Mouse (Mus musculus) olfactory bulb, adult 2 months (tissue): ENCODE measurements around the gene Tnnt3. TPM values are rescaled to one million over a fixed set of nuclear protein-coding genes. Genes with fewer than 3 reads are reported as not detected.

Experiments
- H3K27ac ChIP-seq: fragments of 200-500 bp; 2 replicates; pipeline ENCODE4 v1.5.1; 2012; ENCODE audit warnings: low read depth, low read length; ENCODE audit not compliant: insufficient read depth
- H3K4me1 ChIP-seq: fragments of 200-500 bp; 2 replicates; pipeline ENCODE4 v1.6.1; 2012; ENCODE audit warnings: low read length; ENCODE audit not compliant: control insufficient read depth, insufficient read depth
- H3K4me3 ChIP-seq: fragments of 200-500 bp; 2 replicates; pipeline ENCODE4 v1.5.1; 2012; ENCODE audit warnings: mild to moderate bottlenecking, low read depth, low read length, moderate library complexity; ENCODE audit not compliant: insufficient read depth
- CTCF ChIP-seq: fragments of 200-500 bp; IDR thresholded peaks from 2 replicates; pipeline ENCODE4 v1.5.1; 2012; ENCODE audit warnings: low read depth, mild to moderate bottlenecking, low read length, moderate library complexity; ENCODE audit not compliant: insufficient read depth
- POLR2A ChIP-seq: fragments of 200-500 bp; IDR thresholded peaks from 2 replicates; pipeline ENCODE4 v1.6.1; 2012; ENCODE audit warnings: mild to moderate bottlenecking, low read depth, low read length, moderate library complexity; ENCODE audit not compliant: insufficient read depth
- WGBS: fragments of 180-500 bp; shearing (Covaris S2); methylation state at CpG from one replicate; pipeline ENCODE4 v1.1.7; 2018; 5-methylcytosine and 5-hydroxymethylcytosine counted together
- polyA plus RNA-seq: library from polyadenylated mRNA; stranded (reverse); fragments of >200 nt; gene quantifications from 2 replicates; pipeline ENCODE4 v1.2.4, GENCODE M21; 2012; ENCODE audit warnings: low replicate concordance; ENCODE audit not compliant: missing spikeins, insufficient read depth, insufficient read length

The Tnnt3 gene
- polyA plus RNA-seq, 1 experiment = not detected

GRCm38 (mm10) chr7:142560942-142561855, 62.6 kb downstream of the Tnnt3 start:
- Histone ChIP-seq H3K4me1 (no peaks in the 10 kb centered on the region), H3K27ac (no peak overlapping the region), H3K4me3 (no peak overlapping the region)
- TF ChIP-seq CTCF (no peak), POLR2A (no peak)
- 59% methylated on average over 18 of the region's 18 CpGs for WGBS

- H3K4me3 ChIP-seq = no peak overlapping the region
- 86% methylated on average over 4 of the region's 4 CpGs for WGBS
- H3K27ac ChIP-seq = no peak overlapping the region
- no peaks in the 10 kb centered on the region for H3K4me1 ChIP-seq
- TF ChIP-seq CTCF = no peak
These were observed 63.3 kb downstream of the Tnnt3 start for GRCm38 (mm10) chr7:142561856-142562404.

GRCm38 (mm10) chr7:142563168-142563567, 64.5 kb downstream of the Tnnt3 start:
- Histone ChIP-seq H3K4me1 (no peaks in the 10 kb centered on the region), H3K4me3 (no peak overlapping the region), H3K27ac (no peak overlapping the region)
- WGBS = 69% methylated on average over 6 of the region's 6 CpGs
- no peak for TF ChIP-seq POLR2A
- TF ChIP-seq CTCF = no peak

DNA sequence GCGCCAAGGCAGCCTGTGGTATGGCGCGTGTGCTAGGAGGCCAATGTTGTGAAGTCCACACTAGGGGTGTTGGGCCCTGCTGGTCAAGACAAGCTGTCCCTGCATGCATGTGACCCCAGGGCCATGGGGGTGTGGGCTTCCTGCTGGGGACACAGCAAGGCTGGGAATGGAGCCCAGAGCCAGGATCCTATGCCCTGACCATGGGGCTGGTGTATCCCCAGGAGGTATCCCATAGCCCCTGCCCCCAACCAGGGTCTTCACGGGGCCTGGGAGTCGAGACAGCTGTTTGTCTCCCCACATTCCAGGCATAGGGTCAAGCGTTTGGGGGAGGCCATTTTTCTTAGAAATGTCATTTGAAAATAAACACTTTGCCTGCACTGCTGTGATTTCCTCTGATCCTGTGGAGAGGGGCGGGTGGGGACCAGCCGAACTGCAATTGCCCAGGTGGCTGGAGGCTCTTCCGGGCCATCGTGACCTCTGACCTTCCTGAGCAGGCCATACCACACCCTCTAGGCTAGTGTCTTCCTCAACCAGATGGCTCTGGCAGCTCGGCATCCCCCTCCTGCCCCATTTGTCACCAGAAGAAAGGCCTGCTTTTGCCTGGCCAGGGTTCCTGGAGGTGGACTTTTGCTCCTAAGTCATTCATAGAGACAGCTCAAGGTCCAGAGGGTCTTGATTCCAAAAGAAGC, 66.5 kb downstream of the Tnnt3 start:
- WGBS = 81% methylated on average over 11 of the region's 11 CpGs
- no peaks in the 10 kb centered on the region for H3K4me1 ChIP-seq
- no peak overlapping the region for H3K4me3 ChIP-seq
- H3K27ac ChIP-seq = no peak overlapping the region
- TF ChIP-seq POLR2A (no peak), CTCF (no peak)

Other genes starting within 250 kb of the Tnnt3 start
- not detected in 2 replicates for gene Gm2431, start 240.5 kb upstream of the Tnnt3 start, polyA plus RNA-seq
- not detected in 2 replicates for gene Gm4559, start 224.5 kb upstream of the Tnnt3 start, polyA plus RNA-seq
- not detected in 2 replicates for gene Krtap5-1, start 201.7 kb upstream of the Tnnt3 start, polyA plus RNA-seq
- gene Krtap5-4, start 195.3 kb upstream of the Tnnt3 start, polyA plus RNA-seq = not detected in 2 replicates
- not detected in 2 replicates for gene Ifitm10, start 125.1 kb upstream of the Tnnt3 start, polyA plus RNA-seq
- not detected in 2 replicates for gene Gm49369, start 116.2 kb upstream of the Tnnt3 start, polyA plus RNA-seq
- gene Ctsd, start 110.8 kb upstream of the Tnnt3 start, polyA plus RNA-seq = 266 and 290 TPM in 2 replicates
- gene Syt8, start 64.0 kb upstream of the Tnnt3 start, polyA plus RNA-seq = not detected in 2 replicates
- not detected in 2 replicates for gene Tnni2, start 57.0 kb upstream of the Tnnt3 start, polyA plus RNA-seq
- gene Lsp1, start 38.0 kb upstream of the Tnnt3 start, polyA plus RNA-seq = not detected in 2 replicates
- not detected in 2 replicates for gene Mrpl23, start 33.9 kb downstream of the Tnnt3 start, polyA plus RNA-seq
- gene Igf2, start 168.0 kb downstream of the Tnnt3 start, polyA plus RNA-seq = not detected in 2 replicates
- not detected in 2 replicates for gene Gm49394, start 171.1 kb downstream of the Tnnt3 start, polyA plus RNA-seq
- gene Ins2, start 244.5 kb downstream of the Tnnt3 start, polyA plus RNA-seq = not detected in 2 replicates